Mouse (Mus musculus) adrenal gland, postnatal 14 days (tissue): ENCODE measurements around the gene Smok3a. TPM values are rescaled to one million over a fixed set of nuclear protein-coding genes. Genes with fewer than 3 reads are reported as not detected.
"Not testable (repeated sequence)": the region's sequence is repeated elsewhere in the genome, so short reads cannot be mapped to it uniquely, and the experiment has no call there.

ENCODE experiments used
- DNase-seq: peaks from one replicate; pipeline ENCODE4 v3.0.0; 2021; ENCODE audit warnings: mixed read lengths
- long read RNA-seq, 2 experiments: library from polyadenylated mRNA; stranded (forward); transcript quantifications; one replicate each; pipeline ENCODE4 v2.0.0; 2021
- total RNA-seq: library from RNA; stranded (reverse); gene quantifications from 2 replicates; pipeline ENCODE4 v1.2.3, GENCODE M21; 2021

Gene Smok3a
- total RNA-seq, result not detected in 2 replicates
- long read RNA-seq, experiment 1, result 0 reads
- long read RNA-seq, experiment 2, result 0 reads

GRCm38 (mm10) chr5:138020961-138021479, at the start of gene Smok3a, which contains the start of gene Smok3b:
Smok3a (plus strand) TSS chr5:138021261.
Smok3b (plus strand) TSS chr5:138021429.
- DNase-seq, result not testable (repeated sequence)

- DNase-seq, result no peak
Observed at GRCm38 (mm10) chr5:137973161-137973560, 47.9 kb upstream of the Smok3a start.

- peak; percentile 6 for DNase-seq
Observed at GRCm38 (mm10) chr5:137973738-137974137, 47.3 kb upstream of the Smok3a start.

- DNase-seq, result no peak
Observed at GRCm38 (mm10) chr5:137974724-137975123, 46.3 kb upstream of the Smok3a start.

GRCm38 (mm10) chr5:137975434-137975833, 45.6 kb upstream of the Smok3a start:
- no peak for DNase-seq

- DNase-seq, result no peak
Observed at GRCm38 (mm10) chr5:137977291-137977690, 43.8 kb upstream of the Smok3a start.

- DNase-seq, result no peak
Observed at GRCm38 (mm10) chr5:137979081-137979480, 42.0 kb upstream of the Smok3a start.

- peak; percentile 18 for DNase-seq
Observed at GRCm38 (mm10) chr5:137981300-137981699, 39.8 kb upstream of the Smok3a start, which contains the start of gene Azgp1. Azgp1 (plus strand) TSS chr5:137981520.

GRCm38 (mm10) chr5:137986351-137986750, 34.7 kb upstream of the Smok3a start:
- no peak for DNase-seq

GRCm38 (mm10) chr5:138009437-138009836, 11.6 kb upstream of the Smok3a start:
- DNase-seq, result no peak

GRCm38 (mm10) chr5:138012382-138012781, 8.7 kb upstream of the Smok3a start:
- no peak for DNase-seq

GRCm38 (mm10) chr5:138016530-138016929, 4.5 kb upstream of the Smok3a start:
- no peak for DNase-seq

- DNase-seq, result no peak
Observed at GRCm38 (mm10) chr5:138016997-138017396, 4.1 kb upstream of the Smok3a start.

- not testable (repeated sequence) for DNase-seq
Observed at GRCm38 (mm10) chr5:138019577-138019976, 1.5 kb upstream of the Smok3a start.

- DNase-seq, result not testable (repeated sequence)
Observed at GRCm38 (mm10) chr5:138052894-138053293, 31.8 kb downstream of the Smok3a start, which contains the start of gene Smok3c. Smok3c (plus strand) TSS chr5:138053194.

- no peak for DNase-seq
Observed at GRCm38 (mm10) chr5:138073803-138074202, 52.7 kb downstream of the Smok3a start.

- DNase-seq, result peak; percentile 25
Observed at GRCm38 (mm10) chr5:138075684-138076083, 54.6 kb downstream of the Smok3a start.

GRCm38 (mm10) chr5:138076148-138076547, 55.1 kb downstream of the Smok3a start:
- no peak for DNase-seq

GRCm38 (mm10) chr5:138080456-138080855, 59.4 kb downstream of the Smok3a start:
- DNase-seq, result no peak

- no peak for DNase-seq
Observed at GRCm38 (mm10) chr5:138081446-138081845, 60.4 kb downstream of the Smok3a start.

- no peak for DNase-seq
Observed at GRCm38 (mm10) chr5:138083318-138083900, 62.3 kb downstream of the Smok3a start.

GRCm38 (mm10) chr5:138083936-138084335, 62.9 kb downstream of the Smok3a start:
- DNase-seq, result no peak
